Mouse (Mus musculus) liver, adult 2 months (tissue): ENCODE results near the gene Rin3. TPM values are rescaled to one million over a fixed set of nuclear protein-coding genes. Genes with fewer than 3 reads are reported as not detected.

ENCODE experiments used
- DNase-seq: peaks from one replicate; pipeline ENCODE4 v3.0.0-alpha.2; 2011; ENCODE audit warnings: low read depth, low spot score; ENCODE audit errors: extremely low read depth
- H3K27ac ChIP-seq: fragments of 200-500 bp; replicated peaks from 2 replicates; pipeline ENCODE4 v1.5.1; 2012; ENCODE audit warnings: low read depth, mild to moderate bottlenecking, control low read depth, inconsistent platforms, low read length; ENCODE audit not compliant: insufficient read depth
- H3K27me3 ChIP-seq: fragments of 200-500 bp; 2 replicates; pipeline ENCODE4 v1.6.1; 2012; ENCODE audit warnings: mild to moderate bottlenecking, moderate library complexity, low read length, inconsistent platforms; ENCODE audit not compliant: control insufficient read depth, insufficient read depth
- H3K36me3 ChIP-seq: fragments of 200-500 bp; 2 replicates; pipeline ENCODE4 v1.6.1; 2012; ENCODE audit warnings: low read length, inconsistent platforms; ENCODE audit not compliant: control insufficient read depth, insufficient read depth
- H3K4me1 ChIP-seq: fragments of 200-500 bp; 2 replicates; pipeline ENCODE4 v1.6.1; 2011; ENCODE audit warnings: low read length; ENCODE audit not compliant: control insufficient read depth, insufficient read depth
- H3K4me3 ChIP-seq: fragments of 200-500 bp; 2 replicates; pipeline ENCODE4 v1.5.1; 2011; ENCODE audit warnings: low read depth, mild to moderate bottlenecking, control low read depth, low read length, moderate library complexity; ENCODE audit not compliant: insufficient read depth
- H3K79me2 ChIP-seq: fragments of 200-500 bp; 2 replicates; pipeline ENCODE4 v1.6.1; 2012; ENCODE audit warnings: inconsistent platforms, mild to moderate bottlenecking, low read length, moderate library complexity; ENCODE audit not compliant: control insufficient read depth, insufficient read depth
- H3K9ac ChIP-seq: fragments of 200-500 bp; 2 replicates; pipeline ENCODE4 v1.6.1; 2012; ENCODE audit warnings: low read depth, mild to moderate bottlenecking, control low read depth, inconsistent platforms, low read length
- CTCF ChIP-seq: fragments of 200-500 bp; IDR thresholded peaks from 2 replicates; pipeline ENCODE4 v1.5.1; 2011; ENCODE audit warnings: low read depth, low read length, control low read depth
- POLR2A ChIP-seq: fragments of 200-500 bp; IDR thresholded peaks from 2 replicates; pipeline ENCODE4 v1.6.1; 2011; ENCODE audit warnings: low read length, control low read depth; ENCODE audit not compliant: insufficient read depth; ENCODE audit errors: extremely low read depth
- WGBS: fragments of 180-500 bp; shearing (Covaris S2); methylation state at CpG from one replicate; pipeline ENCODE4 v1.1.7; 2018; 5-methylcytosine and 5-hydroxymethylcytosine counted together
- polyA plus RNA-seq: library from polyadenylated mRNA; depleted of rRNA; stranded (reverse); fragments of >200 nt; gene quantifications from 2 replicates; pipeline ENCODE4 v1.2.3, GENCODE M21; 2012
- total RNA-seq: library from RNA; depleted of rRNA; stranded (reverse); fragments of >200 nt; gene quantifications from 2 replicates; pipeline ENCODE4 v1.2.3, GENCODE M21; 2014

Rin3 gene
- total and polyA plus RNA-seq, 2 experiments = 4.9 to 8.4 TPM

DNA sequence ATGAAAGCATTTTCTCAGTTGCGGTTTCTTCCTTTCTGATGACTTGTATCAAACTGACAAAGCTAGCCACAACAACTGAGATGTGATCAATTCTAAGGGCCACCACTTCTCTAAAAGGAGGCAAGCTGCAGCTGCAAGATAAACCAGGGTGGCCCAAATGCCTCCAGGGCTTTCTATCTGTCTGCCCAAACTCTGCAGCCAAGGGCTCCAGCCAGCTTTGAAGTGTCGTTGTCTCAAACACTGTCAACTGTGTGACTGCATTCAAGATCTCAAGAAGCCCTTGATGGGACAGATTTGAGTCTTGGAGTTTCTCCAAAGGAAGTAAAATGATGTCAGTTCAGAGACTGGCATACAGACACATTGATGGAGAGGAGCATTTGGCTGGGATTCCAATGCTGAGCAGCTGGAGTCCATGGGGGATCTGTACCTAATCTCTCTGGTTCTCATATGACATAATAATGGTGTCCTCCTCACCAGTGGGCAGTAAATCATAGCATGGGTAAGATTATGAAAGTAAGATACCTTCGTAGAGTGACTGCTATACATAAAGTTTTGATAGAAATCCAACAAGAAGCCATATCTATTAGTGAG is 24.2 kb upstream of the Rin3 start:
- WGBS = 92% methylated on average over 3 of the region's 3 CpGs
- Histone ChIP-seq H3K36me3 (no peaks in the 10 kb centered on the region), H3K4me1 (no peaks in the 10 kb centered on the region; the same call in none of the 2 replicates), H3K4me3 (no peak overlapping the region), H3K27ac (no peak overlapping the region), H3K79me2 (no peaks in the 10 kb centered on the region), H3K9ac (no peak overlapping the region), H3K27me3 (no peaks in the 10 kb centered on the region)
- no peak for DNase-seq
- TF ChIP-seq POLR2A = no peak
- no peak for TF ChIP-seq CTCF

DNA sequence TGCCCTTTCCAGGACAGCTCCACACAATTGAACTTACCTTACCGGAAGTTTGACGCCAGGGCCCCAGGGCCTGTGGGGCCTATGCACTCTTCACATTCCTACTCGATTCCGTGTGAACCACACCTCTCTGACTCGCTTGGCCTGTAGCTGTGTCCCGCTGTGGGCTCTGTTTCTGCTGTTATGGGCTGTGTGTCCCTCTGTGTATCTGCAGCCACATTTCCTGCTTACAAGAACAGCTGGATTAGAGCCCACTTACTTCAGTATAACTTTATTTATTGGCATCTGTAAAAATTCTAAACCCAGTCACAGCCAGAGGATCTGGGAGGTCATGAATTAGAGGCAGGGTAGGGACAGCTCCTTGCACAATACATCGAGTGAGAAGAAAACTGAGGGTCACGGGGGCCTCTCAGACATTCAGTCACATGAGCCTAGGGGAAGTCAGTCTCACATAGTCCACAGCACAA is 20.9 kb upstream of the Rin3 start:
- Histone ChIP-seq H3K4me3 (no peak overlapping the region), H3K9ac (no peak overlapping the region), H3K27ac (no peak overlapping the region), H3K27me3 (no peaks in the 10 kb centered on the region), H3K79me2 (no peaks in the 10 kb centered on the region), H3K36me3 (no peaks in the 10 kb centered on the region), H3K4me1 (no peaks in the 10 kb centered on the region; the same call in 1 of the 2 replicates)
- no peak for DNase-seq
- 50% methylated on average over 8 of the region's 8 CpGs for WGBS
- no peak for TF ChIP-seq POLR2A

DNA sequence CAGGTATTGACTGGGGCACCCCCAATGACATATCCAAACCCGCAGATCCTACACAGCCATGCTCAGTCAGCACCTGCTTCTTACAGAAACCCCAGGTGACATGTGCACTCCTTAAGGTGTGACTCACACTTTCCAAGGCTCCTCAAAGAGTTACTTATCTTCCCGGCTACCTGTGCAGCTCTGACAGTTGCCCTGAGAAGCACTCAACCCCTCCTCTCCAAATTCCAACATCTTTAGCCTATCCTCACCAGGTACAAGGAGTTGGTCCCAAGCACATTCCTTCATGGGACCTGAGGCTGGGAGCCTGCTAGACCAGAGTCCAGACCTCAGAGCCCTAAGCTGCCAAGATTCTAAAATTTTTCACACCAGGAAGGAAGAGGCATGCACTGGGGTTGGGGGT is 20.0 kb upstream of the Rin3 start:
- H3K27ac ChIP-seq = no peak overlapping the region
- H3K4me1 ChIP-seq = no peaks in the 10 kb centered on the region; the same call in 1 of the 2 replicates
- DNase-seq = no peak
- TF ChIP-seq CTCF (no peak), POLR2A (no peak)
- no peak overlapping the region for H3K4me3 ChIP-seq
- H3K9ac ChIP-seq = no peak overlapping the region
- H3K79me2 ChIP-seq = no peaks in the 10 kb centered on the region
- no peaks in the 10 kb centered on the region for H3K36me3 ChIP-seq
- H3K27me3 ChIP-seq = no peaks in the 10 kb centered on the region
- 97% methylated on average over 2 of the region's 2 CpGs for WGBS

DNA sequence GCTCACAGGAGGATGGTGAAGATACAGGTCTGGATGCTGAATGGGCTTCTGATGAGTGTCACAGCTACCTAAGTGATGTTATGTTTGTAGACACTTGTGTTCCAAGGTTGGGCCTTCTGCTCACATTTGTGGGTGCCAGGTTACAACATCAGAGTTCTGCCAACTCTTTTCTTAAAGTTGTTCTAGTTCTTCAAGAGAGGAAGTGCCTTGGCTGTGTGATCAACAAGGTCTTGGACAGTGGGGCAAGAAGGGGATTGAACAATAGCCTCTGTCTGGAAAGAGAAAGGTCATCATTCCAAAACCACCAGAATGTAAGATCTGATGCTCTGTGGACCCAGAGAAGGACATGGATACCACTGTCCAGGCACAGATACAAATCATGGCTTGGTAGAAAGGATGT is 19.6 kb upstream of the Rin3 start:
- no peaks in the 10 kb centered on the region for H3K79me2 ChIP-seq
- no peak overlapping the region for H3K27ac ChIP-seq
- H3K27me3 ChIP-seq = no peaks in the 10 kb centered on the region
- no peak for TF ChIP-seq CTCF
- TF ChIP-seq POLR2A = no peak
- H3K9ac ChIP-seq = no peak overlapping the region
- DNase-seq = no peak
- no peak overlapping the region for H3K4me3 ChIP-seq
- H3K36me3 ChIP-seq = no peaks in the 10 kb centered on the region
- no peaks in the 10 kb centered on the region; the same call in 1 of the 2 replicates for H3K4me1 ChIP-seq

DNA sequence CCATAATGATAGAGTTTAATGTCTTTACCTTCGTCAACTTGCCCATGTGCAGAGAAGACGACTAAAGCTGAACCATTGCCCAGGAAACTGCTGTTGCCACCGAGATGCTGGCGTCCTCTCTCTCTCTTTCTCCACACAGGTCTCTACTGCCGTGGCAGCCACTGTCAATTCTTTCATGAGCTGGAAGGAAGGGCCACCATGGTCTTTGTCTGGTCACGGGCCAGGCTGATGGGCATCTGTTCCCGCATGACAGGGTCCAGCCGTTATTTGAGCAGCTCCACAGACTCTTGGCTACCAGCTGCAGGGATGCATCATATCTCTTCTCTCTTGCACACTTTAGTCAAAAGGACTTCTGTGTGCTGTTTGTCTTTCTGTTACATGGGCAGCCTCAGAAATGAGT is 16.4 kb upstream of the Rin3 start:
- no peak for TF ChIP-seq CTCF
- no peak for TF ChIP-seq POLR2A
- Histone ChIP-seq H3K9ac (no peak overlapping the region), H3K4me1 (peaks cover 7% of the 10 kb centered on the region), H3K79me2 (no peaks in the 10 kb centered on the region), H3K27me3 (no peaks in the 10 kb centered on the region), H3K4me3 (no peak overlapping the region), H3K27ac (no peak overlapping the region), H3K36me3 (no peaks in the 10 kb centered on the region)
- 92% methylated on average over 8 of the region's 8 CpGs for WGBS
- no peak for DNase-seq

DNA sequence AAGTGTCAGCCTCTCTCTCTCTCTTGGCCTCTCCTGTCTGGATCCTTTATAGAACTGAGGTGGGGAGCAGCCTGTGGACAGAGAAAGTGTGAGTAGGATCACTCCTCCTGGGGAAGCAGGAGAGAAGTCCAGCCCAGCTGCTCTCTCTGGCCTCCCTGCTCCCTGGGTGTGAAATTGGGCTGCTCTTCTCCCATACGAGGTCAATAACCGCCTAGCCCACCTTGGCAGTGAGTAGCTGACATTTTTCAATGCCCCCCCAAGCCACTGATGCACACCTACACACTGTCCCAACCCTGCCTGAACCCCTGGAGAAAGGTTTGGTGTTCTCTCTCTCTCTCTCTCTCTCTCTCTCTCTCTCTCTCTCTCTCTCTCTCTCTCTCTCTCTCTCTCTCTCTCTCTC is 13.7 kb upstream of the Rin3 start:
- DNase-seq = no peak
- TF ChIP-seq POLR2A = no peak
- no peak for TF ChIP-seq CTCF
- WGBS = 60% methylated on average over 2 of the region's 2 CpGs

More for the DNA sequence above, 13.7 kb upstream of the Rin3 start:
- Histone ChIP-seq H3K36me3 (no peaks in the 10 kb centered on the region), H3K9ac (no peak overlapping the region), H3K27me3 (no peaks in the 10 kb centered on the region), H3K4me3 (no peak overlapping the region), H3K79me2 (no peaks in the 10 kb centered on the region), H3K4me1 (peaks cover 10% of the 10 kb centered on the region), H3K27ac (no peak overlapping the region)
